Mouse (Mus musculus): ENCODE data around the gene Apoc2. TPM values are rescaled to one million over a fixed set of nuclear protein-coding genes. Genes with fewer than 3 reads are reported as not detected.

The Apoc2 gene
- polyA plus RNA-seq, 1 experiment from 2014 or later = 2.4 TPM

DNA sequence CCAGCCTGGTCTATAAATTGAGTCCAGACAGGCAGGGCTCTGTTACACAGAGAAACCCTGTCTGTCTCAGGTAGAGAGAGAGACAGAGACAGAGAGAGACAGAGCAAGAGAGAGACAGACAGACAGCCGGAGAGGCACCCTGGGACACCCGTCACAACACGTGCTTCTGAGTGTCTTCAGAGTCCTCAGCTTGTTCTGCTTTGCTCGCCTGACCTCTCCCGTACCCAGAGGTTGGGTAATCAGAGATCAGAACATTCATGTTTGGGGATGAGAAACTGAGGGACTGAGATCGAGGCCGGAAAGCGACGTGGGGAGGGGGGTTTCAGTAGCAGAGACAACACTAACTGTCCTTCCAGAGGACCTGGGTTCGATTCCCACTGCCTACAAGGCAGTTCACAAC is 1.9 kb downstream of the Apoc2 start:
- no peak overlapping the region for H3K4me2 ChIP-seq (ENCODE audit: low read length)
- ATAC-seq (replicated peaks; ENCODE audit: low FRiP score, low read depth) = no peak
- no peaks in the 10 kb centered on the region for H3K9me3 ChIP-seq (replicated peaks; ENCODE audit: low read length)
- no peak overlapping the region for H3K4me3 ChIP-seq (replicated peaks; ENCODE audit: low read depth, low read length)
- no peak overlapping the region for H3K9ac ChIP-seq (ENCODE audit: low read depth, low read length)
- 76% methylated on average over 10 of the region's 10 CpGs for WGBS
- H3K4me1 ChIP-seq (replicated peaks; ENCODE audit: insufficient read depth, low read length) = no peaks in the 10 kb centered on the region
- H3K36me3 ChIP-seq (ENCODE audit: insufficient read depth, low read length) = no peaks in the 10 kb centered on the region
- no peak for TF ChIP-seq CTCF (IDR thresholded peaks at IDR 0.05; ENCODE audit: low read depth)
- H3K27me3 ChIP-seq (ENCODE audit: insufficient read depth, low read length) = no peaks in the 10 kb centered on the region
- H3K27ac ChIP-seq = no peak overlapping the region
- no peak for DNase-seq (ENCODE audit: low spot score)

DNA sequence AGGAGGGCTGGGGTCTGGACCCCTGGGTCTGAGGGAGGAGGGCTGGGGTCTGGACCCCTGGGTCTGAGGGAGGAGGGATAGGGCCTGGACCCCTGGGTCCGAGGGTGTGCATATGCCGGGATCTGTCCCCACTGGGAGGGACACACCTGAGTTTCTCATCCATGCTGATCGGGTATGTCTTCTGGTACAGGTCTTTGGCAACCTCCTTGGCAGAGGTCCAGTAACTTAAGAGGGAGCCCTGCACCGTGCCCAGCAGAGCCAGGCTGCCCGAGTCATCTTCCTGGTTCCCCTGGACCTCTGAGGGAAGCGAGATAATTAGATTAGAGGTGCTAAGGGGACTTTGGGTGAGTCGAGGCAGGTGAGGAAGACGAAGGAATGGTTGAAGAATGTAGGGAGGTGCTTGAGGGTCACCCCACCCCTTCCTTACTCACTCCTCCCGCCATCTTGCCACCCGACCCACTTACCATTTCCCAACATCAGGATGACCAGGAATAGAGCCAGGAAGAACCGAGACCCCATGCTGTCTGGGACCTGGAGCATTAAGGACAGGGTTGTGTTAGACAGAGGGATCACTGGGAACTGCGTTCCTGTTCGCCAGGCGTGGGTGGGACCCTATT is 4.5 kb downstream of the Apoc2 start:
- Histone ChIP-seq H3K27me3 (ENCODE audit: insufficient read depth, low read length) (no peaks in the 10 kb centered on the region), H3K9ac (ENCODE audit: low read depth, low read length) (no peak overlapping the region), H3K4me1 (replicated peaks; ENCODE audit: insufficient read depth, low read length) (peaks cover 5% of the 10 kb centered on the region; the same call in 1 of the 2 replicates), H3K27ac (no peak overlapping the region), H3K36me3 (ENCODE audit: insufficient read depth, low read length) (no peaks in the 10 kb centered on the region), H3K4me3 (replicated peaks; ENCODE audit: low read depth, low read length) (no peak overlapping the region), H3K4me2 (ENCODE audit: low read length) (no peak overlapping the region), H3K9me3 (replicated peaks; ENCODE audit: low read length) (no peaks in the 10 kb centered on the region)
- DNase-seq (ENCODE audit: low spot score) = no peak
- 56% methylated on average over 14 of the region's 14 CpGs for WGBS
- ATAC-seq (replicated peaks; ENCODE audit: low FRiP score, low read depth) = no peak
- no peak for TF ChIP-seq CTCF (IDR thresholded peaks at IDR 0.05; ENCODE audit: low read depth)

DNA sequence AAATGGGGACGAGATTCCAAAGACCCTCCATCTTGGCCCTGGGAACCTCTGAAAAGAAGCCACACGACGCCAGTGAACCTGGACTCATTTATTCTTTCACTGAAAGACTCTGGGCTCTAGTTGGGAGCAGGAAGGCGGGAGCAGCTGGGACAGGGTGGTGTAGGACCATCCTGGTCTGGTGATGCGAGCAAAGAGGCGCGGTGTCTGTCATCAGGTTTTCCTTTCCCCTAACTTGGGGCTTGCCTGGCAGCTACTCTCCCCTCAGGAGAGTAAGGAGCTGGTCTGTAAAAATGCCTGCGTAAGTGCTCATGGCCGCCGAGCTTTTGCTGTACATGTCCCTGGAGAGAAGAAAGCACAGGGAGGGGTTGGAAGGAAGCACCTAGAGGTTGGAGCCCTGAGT is 6.2 kb downstream of the Apoc2 start:
- Histone ChIP-seq H3K4me2 (ENCODE audit: low read length) (no peak overlapping the region), H3K36me3 (ENCODE audit: insufficient read depth, low read length) (no peaks in the 10 kb centered on the region), H3K9ac (ENCODE audit: low read depth, low read length) (no peak overlapping the region), H3K27me3 (ENCODE audit: insufficient read depth, low read length) (no peaks in the 10 kb centered on the region), H3K27ac (no peak overlapping the region), H3K9me3 (replicated peaks; ENCODE audit: low read length) (no peaks in the 10 kb centered on the region), H3K4me3 (replicated peaks; ENCODE audit: low read depth, low read length) (no peak overlapping the region), H3K4me1 (replicated peaks; ENCODE audit: insufficient read depth, low read length) (peaks cover 5% of the 10 kb centered on the region; the same call in 1 of the 2 replicates)
- ATAC-seq (replicated peaks; ENCODE audit: low FRiP score, low read depth) (no peak), DNase-seq (ENCODE audit: low spot score) (no peak)
- no peak for TF ChIP-seq CTCF (IDR thresholded peaks at IDR 0.05; ENCODE audit: low read depth)
- WGBS = 65% methylated on average over 10 of the region's 10 CpGs

DNA sequence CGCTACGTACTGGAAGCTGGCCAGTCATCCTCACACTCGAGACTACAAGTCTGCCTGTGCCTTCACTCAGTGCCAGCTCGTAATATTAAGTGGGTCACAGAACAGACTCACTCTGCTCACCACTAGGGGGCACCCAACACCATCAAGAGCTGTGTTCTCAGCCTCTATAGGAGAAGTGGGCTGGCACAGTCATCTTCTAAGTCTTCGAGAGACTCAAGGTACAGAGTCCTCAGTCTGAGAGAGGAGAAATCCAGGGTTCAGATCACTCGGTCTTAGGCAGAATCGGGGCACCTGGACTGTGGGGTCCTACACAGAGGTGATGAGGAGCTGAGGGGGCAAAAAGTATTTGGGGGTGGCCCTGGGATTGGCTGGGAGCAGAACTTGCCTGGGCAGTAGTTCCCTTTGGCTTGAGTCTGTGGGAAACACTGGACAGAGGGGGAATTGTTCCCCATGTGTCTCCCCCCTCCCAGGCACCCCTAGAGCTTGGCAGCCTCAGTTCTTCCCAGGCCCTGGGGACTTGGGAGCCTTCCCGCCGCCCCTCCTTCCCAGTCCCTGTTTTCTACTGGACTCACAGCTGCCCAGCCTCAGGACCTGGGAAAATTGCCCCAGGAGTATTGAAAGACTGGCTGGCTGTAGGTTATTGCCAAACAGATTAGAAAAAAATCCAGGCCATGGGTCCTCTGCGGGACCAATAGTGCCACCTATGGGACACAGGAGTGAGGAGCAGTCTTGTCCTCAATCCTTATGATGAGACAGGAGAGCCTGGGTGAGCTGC is 8.6 kb downstream of the Apoc2 start:
- no peaks in the 10 kb centered on the region for H3K36me3 ChIP-seq (ENCODE audit: insufficient read depth, low read length)

DNA sequence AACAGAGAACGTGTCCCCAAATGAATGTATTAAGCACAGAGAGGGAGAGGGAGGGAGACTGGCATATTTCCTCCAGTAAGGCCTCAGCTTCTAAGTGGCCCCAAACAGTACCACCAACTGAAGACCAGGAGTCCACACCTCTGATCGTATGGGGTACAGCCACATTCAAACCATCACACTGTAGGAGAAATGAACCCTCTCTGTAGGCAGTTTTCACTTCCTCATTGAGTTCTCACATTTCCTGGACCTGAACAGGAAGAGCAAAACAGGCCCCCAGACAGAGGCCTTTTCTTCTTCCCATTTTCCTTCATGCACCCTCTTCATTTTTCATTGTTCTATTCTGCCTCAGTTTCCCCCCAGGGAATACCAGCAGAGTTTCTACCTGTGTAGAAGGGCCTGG is 10.3 kb downstream of the Apoc2 start:
- no peaks in the 10 kb centered on the region for H3K27me3 ChIP-seq (ENCODE audit: insufficient read depth, low read length)
- no peak for TF ChIP-seq CTCF (IDR thresholded peaks at IDR 0.05; ENCODE audit: low read depth)
- no peaks in the 10 kb centered on the region for H3K36me3 ChIP-seq (ENCODE audit: insufficient read depth, low read length)
- H3K4me1 ChIP-seq (replicated peaks; ENCODE audit: insufficient read depth, low read length) = peaks cover 13% of the 10 kb centered on the region
- H3K4me2 ChIP-seq (ENCODE audit: low read length) = no peak overlapping the region
- H3K4me3 ChIP-seq (replicated peaks; ENCODE audit: low read depth, low read length) = no peak overlapping the region
- 65% methylated on average over 2 of the region's 2 CpGs for WGBS
- no peak for DNase-seq (ENCODE audit: low spot score)
- no peaks in the 10 kb centered on the region for H3K9me3 ChIP-seq (replicated peaks; ENCODE audit: low read length)
- ATAC-seq (replicated peaks; ENCODE audit: low FRiP score, low read depth) = no peak
- H3K27ac ChIP-seq = no peak overlapping the region
- H3K9ac ChIP-seq (ENCODE audit: low read depth, low read length) = no peak overlapping the region

More for the DNA sequence above, 8.6 kb downstream of the Apoc2 start:
- H3K4me1 ChIP-seq (replicated peaks; ENCODE audit: insufficient read depth, low read length) = peaks cover 6% of the 10 kb centered on the region; the same call in 1 of the 2 replicates
- no peak overlapping the region for H3K9ac ChIP-seq (ENCODE audit: low read depth, low read length)
- H3K4me3 ChIP-seq (replicated peaks; ENCODE audit: low read depth, low read length) = no peak overlapping the region
- peak overlapping the region; percentile 70 for H3K27ac ChIP-seq
- H3K4me2 ChIP-seq (ENCODE audit: low read length) = peak overlapping the region; percentile 42
- no peaks in the 10 kb centered on the region for H3K27me3 ChIP-seq (ENCODE audit: insufficient read depth, low read length)
- H3K9me3 ChIP-seq (replicated peaks; ENCODE audit: low read length) = no peaks in the 10 kb centered on the region
- peak; percentile 97 for TF ChIP-seq CTCF (IDR thresholded peaks at IDR 0.05; ENCODE audit: low read depth)
- 6% methylated on average over 10 of the region's 10 CpGs for WGBS
- ATAC-seq (replicated peaks; ENCODE audit: low FRiP score, low read depth) = peak; percentile 77
- DNase-seq (ENCODE audit: low spot score) = peak; percentile 96

DNA sequence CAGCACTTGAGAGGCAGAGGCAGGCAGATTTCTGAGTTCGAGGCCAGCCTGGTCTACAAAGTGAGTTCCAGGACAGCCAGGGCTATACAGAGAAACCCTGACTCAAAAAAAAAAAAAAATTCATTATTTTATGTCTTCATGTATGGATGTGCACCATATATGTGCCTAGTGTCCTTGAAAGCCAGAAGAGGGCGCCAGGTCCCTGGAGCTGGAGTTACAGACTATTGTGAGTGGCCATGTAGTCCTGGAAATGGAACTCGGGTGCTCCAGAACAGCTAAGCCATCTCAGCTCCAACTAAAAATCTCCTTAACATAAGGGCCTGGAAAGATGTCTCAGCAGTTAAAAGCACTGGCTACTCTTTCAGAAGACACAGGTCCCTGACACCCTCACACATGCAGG is 11.0 kb downstream of the Apoc2 start:
- 68% methylated on average over 3 of the region's 3 CpGs for WGBS
- no peak overlapping the region for H3K4me3 ChIP-seq (replicated peaks; ENCODE audit: low read depth, low read length)
- no peak overlapping the region for H3K4me2 ChIP-seq (ENCODE audit: low read length)
- no peak for ATAC-seq (replicated peaks; ENCODE audit: low FRiP score, low read depth)
- H3K9me3 ChIP-seq (replicated peaks; ENCODE audit: low read length) = no peaks in the 10 kb centered on the region
- no peak overlapping the region for H3K9ac ChIP-seq (ENCODE audit: low read depth, low read length)
- peaks cover 3% of the 10 kb centered on the region; the same call in 1 of the 2 replicates for H3K36me3 ChIP-seq (ENCODE audit: insufficient read depth, low read length)
- DNase-seq (ENCODE audit: low spot score) = no peak
- H3K4me1 ChIP-seq (replicated peaks; ENCODE audit: insufficient read depth, low read length) = peaks cover 13% of the 10 kb centered on the region
- H3K27me3 ChIP-seq (ENCODE audit: insufficient read depth, low read length) = no peaks in the 10 kb centered on the region
- no peak overlapping the region for H3K27ac ChIP-seq
- TF ChIP-seq CTCF (IDR thresholded peaks at IDR 0.05; ENCODE audit: low read depth) = peak; percentile 56
